Mouse (Mus musculus): ENCODE data around the gene Gpr34.

The Gpr34 gene

DNA sequence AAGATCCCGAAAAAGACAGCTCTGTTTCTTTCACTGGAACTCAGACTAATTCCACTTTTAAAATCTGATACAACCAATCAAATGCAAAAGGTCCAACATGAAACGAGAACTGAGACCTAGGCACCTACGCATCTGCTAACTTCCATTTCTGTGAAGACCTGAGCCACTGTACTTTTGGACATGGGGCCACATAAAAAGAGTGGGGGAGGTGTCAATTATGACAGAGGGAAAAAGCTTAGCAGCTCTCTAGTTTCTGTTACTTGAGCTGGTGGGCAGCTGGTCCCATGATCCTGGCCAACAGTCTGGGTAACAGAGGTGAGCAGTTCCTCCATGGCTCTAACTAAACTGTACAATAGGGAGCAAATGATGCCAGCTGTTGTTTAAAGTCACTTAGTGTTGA lies 41.1 kb downstream of the Gpr34 start:
- DNase-seq (ENCODE audit: low spot score) = no peak

GRCm38 (mm10) chrX:13681748-13682147 lies 49.9 kb downstream of the Gpr34 start:
- no peak for DNase-seq (ENCODE audit: low spot score)

DNA sequence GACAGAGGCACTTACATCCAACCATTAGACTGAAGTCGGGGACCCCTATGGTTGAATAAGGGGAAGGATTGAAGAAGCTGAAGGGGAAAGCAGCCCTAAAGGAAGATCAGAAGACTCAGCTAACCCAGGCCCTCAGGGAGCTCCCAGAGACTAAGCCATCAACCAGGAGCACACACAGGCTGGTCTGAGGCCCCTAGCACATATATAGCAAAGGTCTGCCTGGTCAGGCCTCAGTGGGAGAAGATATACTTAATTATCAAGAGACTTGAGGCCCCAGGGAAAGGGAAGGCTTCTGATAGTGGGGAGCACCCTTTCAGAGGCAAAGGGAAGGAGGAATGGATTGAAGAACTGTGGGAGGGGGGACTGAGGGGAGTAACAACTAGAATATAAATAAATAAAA lies 54.7 kb downstream of the Gpr34 start:
- DNase-seq (ENCODE audit: low spot score) = no peak

GRCm38 (mm10) chrX:13688356-13688755 lies 56.5 kb downstream of the Gpr34 start:
- DNase-seq (ENCODE audit: low spot score) = no peak
